Mouse (Mus musculus) ES-Bruce4 (cell line): Measurements from ENCODE around the gene Kcnd3.

ENCODE experiments used
- CTCF ChIP-seq: IDR thresholded peaks from one replicate; pipeline ENCODE4 v1.8.1; 2011; ENCODE audit warnings: low read depth, low read length
- POLR2A ChIP-seq: IDR thresholded peaks from one replicate; pipeline ENCODE4 v1.8.1; 2011; ENCODE audit warnings: low read length; ENCODE audit not compliant: insufficient read depth

DNA sequence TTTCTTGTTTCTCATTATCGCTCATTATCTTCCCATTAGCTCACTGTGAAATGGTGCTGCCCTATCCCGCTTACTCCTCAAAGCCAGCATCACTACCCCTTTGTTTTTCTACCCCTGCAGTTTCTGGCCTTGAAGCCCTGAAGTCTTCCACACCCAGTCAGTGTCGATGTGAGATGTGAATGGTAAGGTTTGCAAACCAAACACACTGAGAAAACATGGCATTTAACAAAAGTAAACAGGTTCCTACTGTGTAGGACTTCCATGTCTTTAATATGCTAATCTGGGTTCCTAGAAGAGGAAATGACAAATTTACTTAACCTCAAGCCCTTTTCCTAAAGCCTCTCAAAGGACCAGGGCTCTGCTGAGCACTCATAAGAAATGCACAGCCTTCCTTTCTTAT lies 118.7 kb downstream of the Kcnd3 start:
- TF ChIP-seq POLR2A = no peak
- TF ChIP-seq CTCF = no peak
